Mouse (Mus musculus): ENCODE data around the gene Gm10229.
"Not testable (repeated sequence)": the region's sequence is repeated elsewhere in the genome, so short reads cannot be mapped to it uniquely, and the experiment has no call there.

Gene Gm10229

GRCm38 (mm10) chr16:89014984-89015383 lies at the start of gene Gm10229:
Gm10229 (plus strand) TSS chr16:89015284.
- not testable (repeated sequence) for DNase-seq (ENCODE audit: low read depth, low spot score)

- DNase-seq (ENCODE audit: low read depth, low spot score) = peak; percentile 9
These were observed 4.4 kb upstream of the Gm10229 start, which contains the start of gene Krtap22-2 for GRCm38 (mm10) chr16:89010659-89011058. Krtap22-2 (minus strand) TSS chr16:89010759.

GRCm38 (mm10) chr16:89013973-89014372 lies 1.1 kb upstream of the Gm10229 start:
- no peak for DNase-seq (ENCODE audit: low read depth, low spot score)

- not testable (repeated sequence) for DNase-seq (ENCODE audit: low read depth, low spot score)
These were observed 16.3 kb downstream of the Gm10229 start, which contains the start of gene Krtap6-1 for GRCm38 (mm10) chr16:89031399-89031798. Krtap6-1 (plus strand) TSS chr16:89031699.

- not testable (repeated sequence) for DNase-seq (ENCODE audit: low read depth, low spot score)
These were observed 26.3 kb downstream of the Gm10229 start, which contains the start of gene Gm10228 for GRCm38 (mm10) chr16:89041372-89041771. Gm10228 (minus strand) TSS chr16:89041472.

- DNase-seq (ENCODE audit: low read depth, low spot score) = no peak
These were observed 32.7 kb downstream of the Gm10229 start, which contains the start of gene Krtap6-5 for GRCm38 (mm10) chr16:89047783-89048182. Krtap6-5 (minus strand) TSS chr16:89047883.

GRCm38 (mm10) chr16:89063902-89064301 lies 48.8 kb downstream of the Gm10229 start, which contains the start of gene 1110025L11Rik:
1110025L11Rik (minus strand) TSS chr16:89064002.
- DNase-seq (ENCODE audit: low read depth, low spot score) = not testable (repeated sequence)

Measured in ZHBTc4 (cell line).